In the genomic region with DNA sequence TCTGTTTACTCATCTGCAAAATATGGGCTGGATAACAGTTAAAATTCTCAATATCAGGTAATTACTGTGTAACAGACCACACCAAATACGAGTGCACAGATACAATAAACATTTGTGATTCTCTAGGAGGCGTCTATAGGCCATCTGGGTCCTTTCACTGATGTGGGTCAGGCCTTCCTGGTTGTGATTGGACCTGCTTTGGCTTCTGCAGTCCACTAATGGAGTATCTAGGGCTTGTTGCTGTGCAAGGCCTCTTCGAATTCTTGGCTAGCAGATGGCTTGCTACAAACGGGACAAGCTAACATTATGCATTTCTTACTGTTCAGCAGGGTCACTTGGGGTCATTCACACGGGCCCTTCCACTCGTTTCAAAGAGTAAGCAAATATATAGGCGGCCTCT, we compare ENCODE assay signal across 27 mouse cellular contexts.
A peak's percentile ranks its signal among the peaks of the same experiment; 100 is the strongest.
DNase-seq lines count a peak whose midpoint lies in the region; ATAC-seq lines count a peak whose summit lies in the region.
"Had no signal": no experiment of that assay in that cellular context is flagged by ENCODE, and none has a peak within 500 bp of the region (broad histone marks: within the 10 kb centered on the region; RNA-seq: fewer than 3 reads in every experiment).

No protein-coding gene starts in this region.

- no peak overlapping the region for H3K9ac ChIP-seq in kidney, embryonic 14.5 days (ENCODE audit: low read depth, low read length)
- no peak overlapping the region for H3K9ac ChIP-seq in lung, embryonic 16.5 days (ENCODE audit: low read length)
- H3K9ac ChIP-seq: embryonic facial prominence, embryonic 12.5 days; embryonic facial prominence, embryonic 15.5 days; heart, embryonic 12.5 days; heart, embryonic 15.5 days; hindbrain, embryonic 13.5 days had no signal

- intact Hi-C loops in left cerebral cortex, postnatal 36 days (cut with DNase I), result no loop called here

- H3K9me3 ChIP-seq in kidney, embryonic 14.5 days (ENCODE audit: control insufficient read depth, low read length), result no peaks in the 10 kb centered on the region
- H3K9me3 ChIP-seq in lung, embryonic 16.5 days (ENCODE audit: control insufficient read depth, low read length), result no peaks in the 10 kb centered on the region
- H3K9me3 ChIP-seq: embryonic facial prominence, embryonic 12.5 days; embryonic facial prominence, embryonic 15.5 days; heart, embryonic 12.5 days; heart, embryonic 15.5 days; hindbrain, embryonic 10.5 days; hindbrain, embryonic 13.5 days had no signal

- no peak overlapping the region for H3K27ac ChIP-seq in kidney, embryonic 14.5 days (ENCODE audit: low read depth, low read length)
- H3K27ac ChIP-seq in lung, embryonic 16.5 days (ENCODE audit: low read length), result no peak overlapping the region
- H3K27ac ChIP-seq: embryonic facial prominence, embryonic 12.5 days; embryonic facial prominence, embryonic 15.5 days; heart, embryonic 15.5 days; hindbrain, embryonic 10.5 days; hindbrain, embryonic 13.5 days had no signal

- peak; percentile 43; the same call in 1 of the 2 replicates for ATAC-seq in kidney, embryonic 14.5 days (ENCODE audit: low FRiP score, low TSS enrichment)
- peak; percentile 51; the same call in 1 of the 2 replicates for ATAC-seq in lung, embryonic 16.5 days (ENCODE audit: low read depth)
- ATAC-seq: forebrain, embryonic 14.5 days; hindbrain, embryonic 16.5 days; Patski had no signal

- DNase-seq in kidney, adult 9 months, result no peak
- DNase-seq in lung, postnatal 14 days, result no peak
- peak; percentile 12 for DNase-seq in embryo, embryonic 9.5 days (ENCODE audit: extremely low spot score)
- DNase-seq in retina, postnatal 1 day, result peak; percentile 84
- DNase-seq in thymus, postnatal 36 days, result no peak
- DNase-seq in left cerebral cortex, postnatal 36 days (ENCODE audit: low spot score in 2 of 2), result no peak
- DNase-seq: adrenal gland, adult 8-10 months; adrenal gland, postnatal 25 days; cerebellum, adult 11-12 months; cerebellum, adult 8-10 months; cerebellum, postnatal 10 days; cerebellum, postnatal 36 days; gastrocnemius, postnatal 25 days; heart, adult 18-20 months; heart, postnatal 10 days; heart, postnatal 36 days had no signal

- no peak overlapping the region for H3K4me2 ChIP-seq in kidney, embryonic 14.5 days (replicated peaks; ENCODE audit: low read depth, low read length)
- H3K4me2 ChIP-seq in lung, embryonic 16.5 days (ENCODE audit: low read depth, low read length), result no peak overlapping the region
- H3K4me2 ChIP-seq: embryonic facial prominence, embryonic 12.5 days; embryonic facial prominence, embryonic 15.5 days; heart, embryonic 12.5 days; heart, embryonic 15.5 days; hindbrain, embryonic 13.5 days had no signal

- H3K4me3 ChIP-seq in kidney, embryonic 14.5 days (ENCODE audit: low read length), result no peak overlapping the region
- H3K4me3 ChIP-seq in lung, embryonic 16.5 days (ENCODE audit: low read length), result no peak overlapping the region
- H3K4me3 ChIP-seq: embryonic facial prominence, embryonic 12.5 days; embryonic facial prominence, embryonic 15.5 days; heart, embryonic 12.5 days; heart, embryonic 15.5 days; hindbrain, embryonic 10.5 days; hindbrain, embryonic 13.5 days had no signal

- WGBS in kidney, embryonic 14.5 days, result 35% methylated on average over 7 of the region's 7 CpGs
- 19% methylated on average over 7 of the region's 7 CpGs for WGBS in lung, embryonic 16.5 days

- H3K27me3 ChIP-seq in kidney, embryonic 14.5 days (ENCODE audit: control insufficient read depth, insufficient read depth, low read length), result no peaks in the 10 kb centered on the region
- H3K27me3 ChIP-seq in lung, embryonic 16.5 days (ENCODE audit: control insufficient read depth, insufficient read depth, low read depth, low read length), result no peaks in the 10 kb centered on the region
- H3K27me3 ChIP-seq: embryonic facial prominence, embryonic 12.5 days; embryonic facial prominence, embryonic 15.5 days; heart, embryonic 12.5 days; heart, embryonic 15.5 days; hindbrain, embryonic 13.5 days; Patski had no signal

- H3K36me3 ChIP-seq in kidney, embryonic 14.5 days (ENCODE audit: control insufficient read depth, insufficient read depth, low read length), result no peaks in the 10 kb centered on the region
- H3K36me3 ChIP-seq in lung, embryonic 16.5 days (ENCODE audit: control insufficient read depth, insufficient read depth, low read length), result no peaks in the 10 kb centered on the region
- H3K36me3 ChIP-seq: embryonic facial prominence, embryonic 12.5 days; embryonic facial prominence, embryonic 15.5 days; heart, embryonic 12.5 days; heart, embryonic 15.5 days; hindbrain, embryonic 10.5 days; hindbrain, embryonic 13.5 days had no signal

- H3K4me1 ChIP-seq in kidney, embryonic 14.5 days (ENCODE audit: control insufficient read depth, insufficient read depth, low read length), result peaks cover 7% of the 10 kb centered on the region; the same call in 1 of the 2 replicates
- no peaks in the 10 kb centered on the region; the same call in 1 of the 2 replicates for H3K4me1 ChIP-seq in lung, embryonic 16.5 days (replicated peaks; ENCODE audit: control insufficient read depth, insufficient read depth, low read length)
- H3K4me1 ChIP-seq: embryonic facial prominence, embryonic 12.5 days; embryonic facial prominence, embryonic 15.5 days; heart, embryonic 15.5 days; hindbrain, embryonic 13.5 days had no signal

Comparison
In these comparisons a context has a peak if more than half of its experiments do, and no peak if none do; other contexts are left out.
1. DNase-seq: peak in embryo, embryonic 9.5 days (single experiment) and retina, postnatal 1 day (single experiment); none in kidney, adult 9 months (single experiment), lung, postnatal 14 days (single experiment), thymus, postnatal 36 days (0 of 2) and left cerebral cortex, postnatal 36 days (0 of 2).